Mouse (Mus musculus): ENCODE data around the gene Parp2.
"Not testable (repeated sequence)": the region's sequence is repeated elsewhere in the genome, so short reads cannot be mapped to it uniquely, and the experiment has no call there.

The Parp2 gene

GRCm38 (mm10) chr14:50807487-50808072 is at the start of gene Parp2, which contains the start of gene Ccnb1ip1:
Parp2 (plus strand) TSS chr14:50807841.
Ccnb1ip1 (minus strand) TSS chr14:50807732.
- peak; percentile 99 for DNase-seq (ENCODE audit: low spot score)

- DNase-seq (ENCODE audit: low spot score) = no peak
These were observed 49.1 kb upstream of the Parp2 start for GRCm38 (mm10) chr14:50758416-50759085.

DNA sequence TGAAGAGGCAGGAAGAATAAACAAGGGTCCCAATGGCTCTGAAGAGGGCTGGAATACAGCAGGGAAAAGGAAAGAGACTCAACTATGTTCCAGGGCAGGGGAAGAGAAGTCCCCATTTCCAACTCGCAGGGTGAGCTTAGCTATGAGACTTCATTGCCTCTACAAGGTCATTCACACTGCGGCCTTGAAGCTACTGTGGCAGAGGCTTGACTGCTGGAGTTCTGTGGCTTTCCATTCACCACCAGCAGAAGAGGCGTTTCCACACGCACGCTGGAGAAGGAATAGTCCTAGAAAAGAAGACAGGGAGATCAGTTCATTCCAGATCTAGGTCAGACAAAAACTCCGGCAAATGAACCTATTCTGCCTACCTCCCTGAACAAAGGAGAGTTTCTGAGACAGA is 41.9 kb upstream of the Parp2 start:
- DNase-seq (ENCODE audit: low spot score) = no peak

DNA sequence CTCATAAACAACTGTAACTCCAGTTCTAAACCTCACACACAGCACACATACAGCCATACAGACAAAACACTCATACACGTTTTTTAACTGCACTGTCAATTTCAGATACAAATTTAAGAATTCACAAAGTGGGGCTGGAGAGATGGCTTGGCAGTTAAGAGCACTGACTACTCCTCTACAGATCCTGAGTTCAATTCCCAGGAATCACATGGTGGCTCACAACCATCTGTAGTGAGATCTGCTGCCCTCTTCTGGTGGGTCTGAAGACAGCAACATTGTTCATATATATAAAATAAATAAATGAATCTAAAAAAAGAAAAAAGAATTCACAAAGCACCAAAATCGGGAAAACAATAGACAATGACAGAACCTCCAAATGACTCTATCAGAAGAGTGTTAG is 36.3 kb upstream of the Parp2 start:
- no peak for DNase-seq (ENCODE audit: low spot score)

- DNase-seq (ENCODE audit: low spot score) = no peak
These were observed 25.5 kb upstream of the Parp2 start for GRCm38 (mm10) chr14:50782166-50782565.

GRCm38 (mm10) chr14:50784391-50785250 is 23.0 kb upstream of the Parp2 start:
- DNase-seq (ENCODE audit: low spot score) = no peak

DNA sequence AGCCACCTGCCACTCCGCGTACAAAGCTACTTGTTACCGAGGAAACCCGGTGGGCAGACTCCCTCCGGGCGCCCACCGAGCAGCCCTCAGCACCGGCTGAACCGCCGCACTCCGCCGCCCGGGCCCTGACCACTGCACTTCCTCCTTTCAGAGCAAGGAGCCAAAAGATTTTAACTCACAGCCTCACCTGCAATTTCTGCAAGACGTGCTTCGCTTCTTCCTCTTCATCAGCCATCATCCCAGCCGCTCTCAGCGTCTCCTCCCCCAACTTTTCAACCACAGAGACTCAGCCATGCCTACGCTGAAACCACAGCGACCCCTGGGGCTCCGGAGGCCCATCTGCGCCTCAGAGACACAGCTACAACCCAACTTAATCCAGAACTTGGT is 22.4 kb upstream of the Parp2 start, which contains the start of gene Ttc5:
Gene Ttc5, minus strand, starts transcription at position 269 of the 387 bp plus-strand sequence.
- DNase-seq (ENCODE audit: low spot score) = peak; percentile 90

DNA sequence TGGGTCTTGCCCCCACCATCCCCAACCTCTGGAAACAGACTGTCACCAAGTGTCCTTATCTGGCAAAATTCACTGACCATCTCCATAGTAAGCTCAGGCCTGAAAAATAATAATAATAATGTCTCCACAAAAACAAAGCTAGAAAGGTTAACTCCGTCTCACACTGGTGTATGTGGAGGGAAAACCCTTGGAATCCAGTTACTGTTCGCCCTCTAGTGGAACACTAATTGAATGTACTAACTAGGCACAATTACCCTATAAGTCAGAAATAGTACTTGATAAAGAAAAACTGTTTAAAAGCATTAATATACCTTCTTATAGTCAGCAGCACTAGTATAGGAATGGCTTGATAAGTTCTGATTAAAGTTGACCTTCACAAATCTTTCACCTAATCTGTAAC is 19.5 kb upstream of the Parp2 start:
- DNase-seq (ENCODE audit: low spot score) = no peak

GRCm38 (mm10) chr14:50795261-50795935 is 12.2 kb upstream of the Parp2 start:
- DNase-seq (ENCODE audit: low spot score) = no peak

DNA sequence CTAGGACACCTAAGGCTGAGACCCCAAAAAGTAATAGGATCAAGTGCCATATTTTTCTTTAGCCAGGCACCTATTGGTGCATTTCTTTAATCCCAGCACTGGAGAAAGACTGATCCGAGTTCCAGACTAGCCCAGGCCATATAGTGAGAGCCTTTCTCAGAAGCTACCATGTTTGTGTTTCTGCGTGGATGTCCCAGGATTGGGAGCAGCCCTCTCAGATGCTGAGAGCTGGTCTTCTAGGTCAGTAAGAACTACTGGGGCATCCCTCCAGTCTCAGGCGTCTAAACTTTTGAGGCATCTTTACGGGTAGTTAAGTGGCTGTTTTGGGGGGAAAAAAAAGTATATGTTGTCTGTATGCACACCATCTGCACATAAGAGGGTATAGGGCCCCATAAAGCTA is 11.7 kb upstream of the Parp2 start:
- DNase-seq (ENCODE audit: low spot score) = no peak

DNA sequence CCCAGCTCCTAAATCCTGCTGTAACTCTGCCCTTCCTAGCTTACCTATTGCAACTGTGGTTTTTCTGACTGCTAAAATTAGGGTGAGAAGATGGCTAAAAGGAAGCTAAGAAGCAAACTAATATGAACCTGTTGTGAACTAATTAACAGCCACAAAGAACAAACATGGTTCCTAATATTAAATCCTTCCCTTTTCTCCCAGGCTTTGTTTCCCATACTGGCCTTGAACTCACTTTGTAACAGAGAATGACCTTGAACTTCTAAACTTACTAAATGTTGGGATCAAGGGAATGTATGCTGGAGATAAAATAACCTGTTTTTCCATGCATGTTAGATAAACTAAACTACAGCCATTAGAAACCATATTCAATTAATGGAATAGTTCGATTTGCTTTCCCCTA is 11.2 kb upstream of the Parp2 start:
- DNase-seq (ENCODE audit: low spot score) = no peak

DNA sequence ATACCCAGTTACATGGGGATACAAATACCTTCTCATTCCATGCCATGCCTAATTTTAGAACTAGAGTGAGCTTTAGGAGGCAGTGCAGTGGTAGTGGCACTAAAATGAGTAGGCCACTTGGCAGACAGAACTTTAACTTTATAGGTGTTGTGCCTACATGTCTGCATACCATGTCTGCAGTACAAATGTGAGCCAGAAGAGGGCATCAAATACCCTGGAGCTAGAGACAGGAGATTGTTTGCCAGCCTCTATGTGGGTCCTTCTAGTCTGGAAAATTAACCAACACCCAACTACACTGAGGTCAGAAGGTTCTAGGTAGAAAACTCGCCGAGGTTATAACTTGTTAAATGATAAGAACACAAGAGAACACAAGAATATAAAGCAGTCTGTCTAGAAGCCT is 9.1 kb upstream of the Parp2 start:
- no peak for DNase-seq (ENCODE audit: low spot score)

DNA sequence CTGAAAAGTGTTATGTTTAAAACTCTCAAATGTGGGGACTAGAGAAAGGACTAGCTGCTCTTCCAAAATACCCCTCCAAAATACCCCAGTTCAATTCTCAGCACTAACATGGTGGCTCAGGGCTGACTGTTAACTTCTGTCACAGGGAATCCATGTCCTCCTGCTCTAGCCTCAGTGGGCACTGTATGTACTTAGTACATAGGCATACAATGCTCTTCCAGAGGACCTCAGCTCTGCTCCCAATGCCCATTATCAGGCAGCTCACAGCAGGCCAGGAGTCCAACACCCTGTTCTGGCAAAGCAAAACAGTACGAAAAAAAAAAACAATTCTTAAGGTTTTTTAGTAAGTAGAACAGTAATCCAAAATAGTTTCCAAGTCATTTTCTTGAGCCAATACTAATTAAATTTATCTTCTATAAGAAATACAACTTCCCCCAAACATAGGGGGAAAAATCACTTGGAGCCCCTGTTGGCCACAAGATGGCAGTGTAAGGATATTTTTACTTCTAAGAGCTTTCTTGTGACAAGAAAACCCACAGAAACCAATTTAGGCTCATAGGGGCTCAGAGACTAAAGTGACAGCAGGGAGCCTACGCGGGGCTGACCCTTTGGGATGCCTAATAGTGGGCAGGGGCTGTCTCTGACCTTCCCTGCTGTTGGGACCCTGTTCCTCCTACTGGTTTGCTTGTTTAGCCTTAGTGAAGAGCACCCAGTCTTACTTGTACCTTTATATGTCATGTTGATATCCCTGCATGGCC is 8.0 kb upstream of the Parp2 start:
- DNase-seq (ENCODE audit: low spot score) = no peak

- DNase-seq (ENCODE audit: low spot score) = no peak
These were observed 5.2 kb upstream of the Parp2 start for GRCm38 (mm10) chr14:50802441-50802840.

DNA sequence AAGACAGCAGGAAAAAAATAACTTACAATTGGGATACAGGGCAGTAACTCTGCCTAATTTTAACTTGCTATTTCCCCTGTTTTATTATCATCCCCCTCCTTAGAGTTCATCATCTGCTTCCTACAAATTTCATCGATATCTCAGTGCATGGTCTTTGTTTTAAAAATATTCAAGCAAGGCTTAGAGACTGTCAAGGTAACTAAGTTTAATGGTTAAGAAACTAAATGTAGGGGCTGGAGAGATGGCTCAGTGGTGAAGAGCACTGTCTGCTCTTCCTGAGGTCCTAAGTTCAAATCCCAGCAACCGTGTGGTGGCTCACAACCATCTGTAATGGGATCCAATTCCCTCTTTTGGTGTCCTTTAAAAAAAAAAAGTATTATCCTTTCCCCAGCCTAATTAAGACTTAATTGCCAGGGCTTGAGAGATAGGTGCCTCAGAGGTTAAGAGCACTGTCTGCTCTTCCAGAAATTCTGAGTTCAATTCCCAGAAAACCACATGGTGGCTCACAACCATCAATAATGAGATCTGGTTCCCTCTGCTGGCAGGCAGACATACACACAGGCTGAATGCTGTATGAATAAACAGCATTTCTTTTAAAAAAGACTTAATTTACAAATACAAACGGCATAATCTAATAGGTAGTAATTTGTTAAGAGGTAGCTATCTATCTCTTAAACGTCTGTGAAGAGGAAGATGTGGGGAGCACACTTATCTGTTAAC is 4.6 kb upstream of the Parp2 start:
- DNase-seq (ENCODE audit: low spot score) = no peak

GRCm38 (mm10) chr14:50804683-50805082 is 3.0 kb upstream of the Parp2 start:
- no peak for DNase-seq (ENCODE audit: low spot score)

- not testable (repeated sequence) for DNase-seq (ENCODE audit: low spot score)
These were observed 1.2 kb upstream of the Parp2 start for GRCm38 (mm10) chr14:50806469-50806868.

DNA sequence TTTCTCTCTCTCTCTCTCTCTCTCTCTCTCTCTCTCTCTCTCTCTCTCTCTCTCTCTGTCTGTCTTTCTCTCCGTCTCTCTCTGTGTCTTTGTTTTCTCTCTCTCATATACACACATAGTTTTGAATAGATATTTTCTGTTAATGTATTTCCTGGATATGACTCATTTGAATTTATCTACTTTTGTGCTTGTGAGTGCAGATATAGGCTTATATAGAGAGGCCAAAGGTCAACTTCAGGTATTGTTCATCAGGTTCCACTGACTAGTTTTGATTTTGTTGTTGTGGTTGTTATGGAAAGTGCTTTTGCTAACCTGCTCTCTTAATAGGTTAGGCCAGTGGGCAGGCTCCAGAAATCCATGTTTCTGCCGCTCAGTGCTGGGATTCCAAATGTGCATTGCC is 5.4 kb downstream of the Parp2 start:
- DNase-seq (ENCODE audit: low spot score) = no peak

DNA sequence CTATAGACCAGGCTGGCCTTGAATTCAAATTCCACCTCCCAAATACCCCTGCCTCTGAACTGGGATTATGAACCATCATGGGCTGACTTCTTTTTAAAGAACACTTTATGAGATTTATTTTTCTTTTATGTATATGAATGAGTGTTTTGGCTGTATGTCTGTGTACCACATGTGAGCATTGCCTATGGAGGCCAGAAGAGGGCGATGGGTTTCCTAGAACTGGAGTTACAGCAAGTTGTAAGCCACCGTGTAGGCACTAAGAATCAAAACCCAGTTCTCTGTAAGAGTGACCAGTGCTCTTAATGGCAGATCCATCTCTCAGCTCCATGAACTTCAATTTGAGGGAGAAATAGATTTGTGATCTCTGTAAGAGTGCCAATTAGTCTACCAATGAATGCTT is 15.6 kb downstream of the Parp2 start:
- DNase-seq (ENCODE audit: low spot score) = no peak

- no peak for DNase-seq (ENCODE audit: low spot score)
These were observed 16.6 kb downstream of the Parp2 start for GRCm38 (mm10) chr14:50824219-50824618.

GRCm38 (mm10) chr14:50826579-50826978 is 18.9 kb downstream of the Parp2 start:
- DNase-seq (ENCODE audit: low spot score) = no peak

Measured in ovary, postnatal 10 days (tissue).